Comparison of ENCODE assay signal across 11 mouse cellular contexts in the genomic region with DNA sequence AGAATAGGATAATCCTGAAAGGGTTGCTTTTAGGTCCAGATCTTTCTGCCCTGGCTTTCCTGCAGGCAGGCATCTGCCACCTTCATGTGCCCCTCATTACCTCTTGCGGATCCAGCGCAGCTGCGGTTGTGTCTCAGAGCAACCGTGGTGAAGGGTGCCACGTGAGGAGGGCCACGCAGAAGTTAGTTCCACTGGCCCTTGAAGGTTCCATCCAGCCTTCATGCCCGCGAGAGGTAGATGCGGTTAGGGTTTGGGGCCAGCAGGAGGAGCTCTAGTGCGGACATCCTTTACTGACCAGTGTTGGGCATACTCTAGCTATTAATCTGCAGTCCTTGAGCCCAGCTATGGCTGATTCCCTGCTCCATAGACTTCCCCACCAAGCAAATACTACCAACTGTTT. TPM values are rescaled to one million over a fixed set of nuclear protein-coding genes. Genes with fewer than 3 reads are reported as not detected.
DNase-seq lines count a peak whose midpoint lies in the region; ATAC-seq and TF ChIP-seq lines count a peak whose summit lies in the region.
"Had no signal": no experiment of that assay in that cellular context is flagged by ENCODE, and none has a peak within 500 bp of the region (broad histone marks: within the 10 kb centered on the region; RNA-seq: fewer than 3 reads in every experiment).

Gene 1700025F22Rik (minus strand): TSS at position 149 of the 400 bp plus-strand sequence.

- H3K27me3 ChIP-seq in heart, embryonic 11.5 days (ENCODE audit: control insufficient read depth, insufficient read depth, low read length) = no peaks in the 10 kb centered on the region
- H3K27me3 ChIP-seq in small intestine, adult 2 months (ENCODE audit: control insufficient read depth, insufficient read depth, low read length) = no peaks in the 10 kb centered on the region
- no peaks in the 10 kb centered on the region for H3K27me3 ChIP-seq in midbrain, embryonic 13.5 days

- no peak for ATAC-seq in heart, embryonic 11.5 days (replicated peaks; ENCODE audit: insufficient number of reproducible peaks, low FRiP score, low TSS enrichment)
- peak; percentile 62 for ATAC-seq in granulocyte monocyte progenitor cell, adult 5-6 weeks (replicated peaks; ENCODE audit: poor library complexity, severe bottlenecking)
- no peak for ATAC-seq in midbrain, embryonic 13.5 days

- DNase-seq in heart, adult 18-20 months = peak; percentile 15 to 18
- DNase-seq in CD4-positive helper T cell, adult 2 months (ENCODE audit: low read depth, low spot score) = peak; percentile 17
- no peak for DNase-seq in gastrocnemius, postnatal 25 days
- DNase-seq in right cerebral cortex, adult 18-20 months = no peak

- no peak within 1 kb of the TSS for H3K4me2 ChIP-seq in heart, embryonic 11.5 days
- H3K4me2 ChIP-seq in midbrain, embryonic 13.5 days (replicated peaks) = no peak within 1 kb of the TSS

- H3K4me1 ChIP-seq in heart, embryonic 11.5 days (ENCODE audit: control insufficient read depth, insufficient read depth, low read length) = no peaks in the 10 kb centered on the region
- no peaks in the 10 kb centered on the region for H3K4me1 ChIP-seq in small intestine, adult 2 months (ENCODE audit: control insufficient read depth, insufficient read depth, insufficient read length, low read length)
- no peaks in the 10 kb centered on the region for H3K4me1 ChIP-seq in midbrain, embryonic 13.5 days (replicated peaks)

- TF ChIP-seq CTCF in small intestine, adult 2 months (IDR thresholded peaks at IDR 0.05; ENCODE audit: extremely low read depth, insufficient read length, insufficient replicate concordance, low read depth, low read length) = peak; percentile 66; the same call in 1 of the 2 replicates

- TF ChIP-seq POLR2A in small intestine, adult 2 months (IDR thresholded peaks at IDR 0.05; ENCODE audit: low read depth, low read length) = no peak

- H3K9me3 ChIP-seq in heart, embryonic 11.5 days (replicated peaks; ENCODE audit: control insufficient read depth, low read length) = no peaks in the 10 kb centered on the region
- H3K9me3 ChIP-seq in midbrain, embryonic 13.5 days = no peaks in the 10 kb centered on the region

- H3K36me3 ChIP-seq in heart, embryonic 11.5 days (ENCODE audit: control insufficient read depth, insufficient read depth, low read length) = no peaks in the 10 kb centered on the region
- no peaks in the 10 kb centered on the region for H3K36me3 ChIP-seq in small intestine, adult 2 months (ENCODE audit: control insufficient read depth, insufficient read depth, low read length)
- H3K36me3 ChIP-seq in midbrain, embryonic 13.5 days = no peaks in the 10 kb centered on the region

- no peak within 1 kb of the TSS for H3K27ac ChIP-seq in heart, embryonic 11.5 days (ENCODE audit: low read depth, low read length)
- H3K27ac ChIP-seq in small intestine, adult 2 months (ENCODE audit: insufficient read depth, low read depth, low read length) = no peak within 1 kb of the TSS
- H3K27ac ChIP-seq in midbrain, embryonic 13.5 days = no peak within 1 kb of the TSS

- WGBS in heart, embryonic 11.5 days (ENCODE audit: insufficient replicate concordance) = 29% methylated on average over 10 of the region's 10 CpGs
- WGBS in small intestine, adult 2 months = 45% methylated on average over 10 of the region's 10 CpGs
- 34% methylated on average over 10 of the region's 10 CpGs for WGBS in midbrain, embryonic 13.5 days

- no peak within 1 kb of the TSS for H3K4me3 ChIP-seq in heart, embryonic 11.5 days (ENCODE audit: low read depth, low read length)
- H3K4me3 ChIP-seq in small intestine, adult 2 months (ENCODE audit: low read depth, low read length) = no peak within 1 kb of the TSS
- H3K4me3 ChIP-seq in midbrain, embryonic 13.5 days (replicated peaks) = no peak within 1 kb of the TSS
- H3K4me3 ChIP-seq: erythroblast, embryonic 14.5 days had no signal

- no peak within 1 kb of the TSS for H3K9ac ChIP-seq in heart, embryonic 11.5 days (ENCODE audit: low read depth, low read length)
- H3K9ac ChIP-seq in midbrain, embryonic 13.5 days (replicated peaks) = no peak within 1 kb of the TSS

RNA-seq across cellular contexts. Expression of gene 1700025F22Rik, which starts in this region (rescaled TPM):
- not detected for total RNA-seq in heart, adult 18-20 months (2021)
- not detected in 2 replicates for polyA plus RNA-seq in heart, embryonic 11.5 days (2014; fragmentation: Nextera tagmentation; extraction: Ambion mirVana)
- not detected in 2 replicates for total RNA-seq in granulocyte monocyte progenitor cell, adult 5-6 weeks (2014; fragmentation: Nextera tagmentation)
- total RNA-seq in granulocyte monocyte progenitor cell, adult 5-6 weeks (2017) = not detected in 2 replicates
- polyA plus RNA-seq in small intestine, adult 2 months (2012; rRNA removed) = not detected in 2 replicates
- not detected in 2 replicates for polyA plus RNA-seq in midbrain, embryonic 13.5 days (2015; fragmentation: Nextera tagmentation; extraction: Ambion mirVana)
- total RNA-seq in gastrocnemius, postnatal 25 days (2021) = not detected
- total RNA-seq: layer of hippocampus, postnatal 14 days had no signal
- polyA plus RNA-seq: erythroblast, embryonic 14.5 days; neural tube, embryonic 11.5 days had no signal

Comparison
In these comparisons a context has a peak if more than half of its experiments do, and no peak if none do; other contexts are left out.
1. Peak in DNase-seq in heart, adult 18-20 months; RNA of the gene not detected or under 1 TPM.
2. Peak in ATAC-seq in granulocyte monocyte progenitor cell, adult 5-6 weeks; RNA of the gene not detected or under 1 TPM.